Mouse (Mus musculus): ENCODE results near the gene Sh3gl1. TPM values are rescaled to one million over a fixed set of nuclear protein-coding genes. Genes with fewer than 3 reads are reported as not detected.
A peak's percentile ranks its signal among the peaks of the same experiment; 100 is the strongest.
"Not testable (repeated sequence)": the region's sequence is repeated elsewhere in the genome, so short reads cannot be mapped to it uniquely, and the experiment has no call there.

The Sh3gl1 gene
- polyA plus RNA-seq, 1 experiment from 2014 or later, result 171 TPM

DNA sequence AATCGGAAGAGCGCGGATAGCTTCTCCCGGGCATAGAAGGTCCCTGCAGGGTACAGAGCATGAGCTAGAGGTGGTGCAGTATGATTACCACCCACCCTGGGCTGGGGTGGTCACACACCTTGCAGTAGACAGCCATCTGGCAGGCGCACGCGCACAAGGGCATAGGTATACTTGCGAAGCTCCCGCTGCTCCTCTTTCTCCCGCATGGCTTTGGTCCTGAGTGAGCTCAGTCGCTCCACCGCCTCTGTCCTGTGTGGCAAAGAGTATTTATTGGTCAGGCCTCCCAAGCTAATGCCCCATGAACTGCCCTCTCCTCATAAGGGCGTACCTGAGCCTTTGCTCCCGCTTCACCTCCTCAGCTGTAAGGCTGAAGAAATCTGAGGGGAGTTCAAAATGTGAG lies 32.6 kb upstream of the Sh3gl1 start:
- Histone ChIP-seq H3K27me3 (no peaks in the 10 kb centered on the region), H3K4me2 (no peak overlapping the region), H3K36me3 (peaks cover 90% of the 10 kb centered on the region), H3K27ac (no peak overlapping the region), H3K9ac (replicated peaks) (no peak overlapping the region), H3K4me3 (replicated peaks) (no peak overlapping the region), H3K9me3 (no peaks in the 10 kb centered on the region), H3K4me1 (replicated peaks) (peaks cover 8% of the 10 kb centered on the region)
- WGBS, result 95% methylated on average over 14 of the region's 14 CpGs
- no peak for ATAC-seq (ENCODE audit: insufficient number of reproducible peaks, insufficient read depth, low FRiP score, low TSS enrichment, low read depth)

DNA sequence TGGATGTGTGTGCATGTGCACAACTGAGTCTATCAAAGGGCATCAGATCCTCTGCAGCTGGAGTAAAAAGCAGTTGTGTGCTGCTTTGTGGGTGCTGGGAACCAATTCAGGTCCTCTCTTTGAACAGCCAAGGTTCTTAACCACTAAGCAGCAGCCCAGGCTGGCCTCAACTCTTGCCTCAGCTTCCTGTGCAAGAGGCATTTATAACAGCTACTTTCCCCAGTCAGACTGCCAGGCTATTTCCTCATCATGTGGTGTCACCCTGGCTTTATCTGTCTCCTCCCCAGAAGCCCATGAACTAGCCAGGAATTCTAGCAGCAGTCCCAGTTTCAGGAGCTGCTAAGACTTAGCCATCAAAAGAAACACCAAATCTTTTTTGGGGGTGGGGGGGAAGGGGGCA lies 30.0 kb upstream of the Sh3gl1 start:
- no peaks in the 10 kb centered on the region for H3K4me1 ChIP-seq (replicated peaks)
- no peak overlapping the region for H3K4me2 ChIP-seq

DNA sequence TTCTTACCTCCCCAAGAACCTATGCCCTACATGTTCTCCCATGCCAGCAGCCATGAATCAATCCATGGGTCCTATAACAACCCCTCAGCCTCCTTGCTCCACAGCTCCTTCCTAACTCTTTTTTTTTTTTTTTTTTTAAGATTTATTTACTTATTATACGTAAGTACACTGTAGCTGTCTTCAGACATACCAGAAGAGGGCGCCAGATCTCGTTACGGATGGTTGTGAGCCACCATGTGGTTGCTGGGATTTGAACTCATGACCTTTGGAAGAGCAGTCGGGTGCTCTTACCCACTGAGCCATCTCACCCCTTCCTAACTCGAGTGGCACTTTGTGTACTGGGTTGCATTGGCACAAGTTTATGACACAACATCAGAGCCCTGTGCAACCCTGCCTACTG lies 29.3 kb upstream of the Sh3gl1 start:
- not testable (repeated sequence) for H3K4me2 ChIP-seq; ATAC-seq (ENCODE audit: insufficient number of reproducible peaks, insufficient read depth, low FRiP score, low TSS enrichment, low read depth); H3K9ac ChIP-seq (replicated peaks); H3K27ac ChIP-seq; H3K4me1 ChIP-seq (replicated peaks); H3K27me3 ChIP-seq; H3K4me3 ChIP-seq (replicated peaks); H3K9me3 ChIP-seq
- WGBS, result 85% methylated on average over 6 of the region's 6 CpGs
- peaks cover 100% of the 10 kb centered on the region for H3K36me3 ChIP-seq

More for the DNA sequence above, 30.0 kb upstream of the Sh3gl1 start:
- H3K4me3 ChIP-seq (replicated peaks), result no peak overlapping the region
- no peak overlapping the region for H3K27ac ChIP-seq
- ATAC-seq (ENCODE audit: insufficient number of reproducible peaks, insufficient read depth, low FRiP score, low TSS enrichment, low read depth), result no peak
- H3K27me3 ChIP-seq, result no peaks in the 10 kb centered on the region
- H3K36me3 ChIP-seq, result peaks cover 100% of the 10 kb centered on the region
- H3K9ac ChIP-seq (replicated peaks), result no peak overlapping the region
- no peaks in the 10 kb centered on the region for H3K9me3 ChIP-seq

DNA sequence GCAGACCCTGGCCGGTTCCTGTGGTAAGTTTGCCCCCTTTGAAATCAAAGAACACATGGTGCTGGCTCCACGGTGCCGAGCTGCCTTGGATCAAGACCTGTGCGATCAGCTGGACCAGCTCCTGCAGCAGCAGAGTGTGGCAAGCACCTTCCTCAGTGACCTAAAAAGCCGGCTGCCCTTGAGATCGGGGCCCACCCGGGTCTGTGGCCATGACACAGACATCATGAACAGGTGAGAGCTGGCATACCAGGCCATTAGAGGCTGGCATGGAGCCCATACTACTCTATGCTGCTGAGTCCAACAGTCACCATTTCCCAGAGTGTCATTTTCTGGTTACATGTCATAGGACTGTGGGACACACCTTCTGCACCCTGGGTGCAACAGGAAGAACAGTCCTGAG lies 25.6 kb upstream of the Sh3gl1 start:
- Histone ChIP-seq H3K4me2 (no peak overlapping the region), H3K27me3 (no peaks in the 10 kb centered on the region), H3K9me3 (no peaks in the 10 kb centered on the region), H3K4me3 (replicated peaks) (no peak overlapping the region), H3K36me3 (peaks cover 100% of the 10 kb centered on the region), H3K4me1 (replicated peaks) (no peaks in the 10 kb centered on the region), H3K9ac (replicated peaks) (no peak overlapping the region), H3K27ac (no peak overlapping the region)
- ATAC-seq (ENCODE audit: insufficient number of reproducible peaks, insufficient read depth, low FRiP score, low TSS enrichment, low read depth), result no peak
- WGBS, result 95% methylated on average over 7 of the region's 7 CpGs

DNA sequence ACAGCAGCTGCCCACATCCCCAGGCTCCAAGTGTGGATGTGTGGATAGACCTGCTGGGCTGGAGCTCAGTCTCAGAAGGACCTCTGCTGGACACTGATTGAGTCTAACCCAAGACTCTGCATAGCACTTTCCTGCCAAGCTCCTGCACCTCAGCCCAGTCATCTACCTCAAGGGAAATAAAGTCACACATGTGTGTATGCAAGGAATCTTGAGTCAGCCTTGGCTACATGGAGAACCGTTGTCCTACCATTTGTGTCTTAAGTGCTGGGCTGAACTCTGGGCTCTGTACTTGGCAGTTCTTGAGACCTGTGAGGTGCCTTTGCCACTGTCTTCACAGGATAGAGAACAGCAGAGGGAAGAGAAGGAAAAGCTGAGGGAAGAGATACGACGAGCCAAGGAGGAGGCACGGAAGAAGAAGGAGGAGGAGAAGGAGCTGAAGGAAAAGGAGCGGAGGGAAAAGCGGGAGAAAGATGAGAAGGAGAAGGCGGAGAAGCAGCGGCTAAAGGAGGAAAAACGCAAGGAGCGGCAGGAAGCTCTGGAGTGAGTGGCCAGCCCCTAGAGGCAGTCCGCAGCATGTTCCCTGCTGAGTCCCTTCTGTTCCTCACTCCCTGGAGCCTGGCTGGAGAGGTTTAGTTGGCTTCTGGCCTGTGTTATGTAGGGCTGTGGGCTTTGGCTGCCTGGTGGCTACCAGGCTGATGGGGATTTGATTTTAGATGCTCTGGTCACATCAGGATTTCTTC lies 21.1 kb upstream of the Sh3gl1 start:
- ATAC-seq (ENCODE audit: insufficient number of reproducible peaks, insufficient read depth, low FRiP score, low TSS enrichment, low read depth), result no peak
- Histone ChIP-seq H3K27me3 (no peaks in the 10 kb centered on the region), H3K4me1 (replicated peaks) (no peaks in the 10 kb centered on the region), H3K4me2 (no peak overlapping the region), H3K9me3 (no peaks in the 10 kb centered on the region), H3K4me3 (replicated peaks) (no peak overlapping the region), H3K27ac (no peak overlapping the region), H3K9ac (replicated peaks) (no peak overlapping the region), H3K36me3 (peaks cover 89% of the 10 kb centered on the region)
- 88% methylated on average over 11 of the region's 11 CpGs for WGBS

DNA sequence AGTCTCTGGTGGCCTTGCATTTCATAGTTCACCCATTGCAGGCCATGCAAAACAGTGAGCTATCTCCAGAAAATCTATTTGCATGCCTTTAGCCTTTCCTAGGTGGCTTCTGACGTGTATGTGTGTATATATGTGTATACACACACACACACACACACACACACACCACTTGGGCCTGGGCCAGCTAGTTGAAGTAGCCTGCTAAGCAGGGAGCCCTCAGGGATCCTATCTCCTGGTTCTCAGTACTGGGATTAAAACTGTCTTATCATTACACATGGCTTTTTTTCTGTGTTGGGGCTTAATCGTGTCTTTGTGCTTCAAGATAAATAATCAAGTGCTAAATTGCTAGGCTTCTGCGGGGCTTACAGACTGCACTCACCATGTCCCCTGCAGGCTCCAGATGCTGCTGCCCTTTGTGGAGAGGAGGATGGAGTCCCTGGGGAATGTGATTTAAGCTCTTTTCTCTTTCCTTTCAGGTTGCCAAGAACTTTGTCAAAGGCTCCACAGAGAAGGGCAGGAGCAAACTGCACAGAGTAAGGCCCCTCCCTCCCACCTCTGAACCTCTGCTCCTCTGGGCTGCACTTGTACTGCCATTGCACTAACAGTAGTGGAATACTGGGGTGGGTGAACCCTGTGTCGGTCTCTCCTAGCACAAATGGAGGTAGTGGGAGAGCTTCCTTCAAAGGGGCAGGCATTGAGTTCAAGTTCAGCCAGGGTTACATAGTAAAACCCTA lies 19.7 kb upstream of the Sh3gl1 start:
- Histone ChIP-seq H3K4me1 (replicated peaks) (no peaks in the 10 kb centered on the region), H3K27me3 (no peaks in the 10 kb centered on the region), H3K9me3 (no peaks in the 10 kb centered on the region), H3K9ac (replicated peaks) (no peak overlapping the region), H3K36me3 (peaks cover 89% of the 10 kb centered on the region), H3K4me2 (no peak overlapping the region), H3K4me3 (replicated peaks) (no peak overlapping the region), H3K27ac (0 out of 2 replicates have a peak overlapping the region, but pooled peaks have one; percentile 9)
- no peak for ATAC-seq (ENCODE audit: insufficient number of reproducible peaks, insufficient read depth, low FRiP score, low TSS enrichment, low read depth)
- 85% methylated on average over 4 of the region's 4 CpGs for WGBS

DNA sequence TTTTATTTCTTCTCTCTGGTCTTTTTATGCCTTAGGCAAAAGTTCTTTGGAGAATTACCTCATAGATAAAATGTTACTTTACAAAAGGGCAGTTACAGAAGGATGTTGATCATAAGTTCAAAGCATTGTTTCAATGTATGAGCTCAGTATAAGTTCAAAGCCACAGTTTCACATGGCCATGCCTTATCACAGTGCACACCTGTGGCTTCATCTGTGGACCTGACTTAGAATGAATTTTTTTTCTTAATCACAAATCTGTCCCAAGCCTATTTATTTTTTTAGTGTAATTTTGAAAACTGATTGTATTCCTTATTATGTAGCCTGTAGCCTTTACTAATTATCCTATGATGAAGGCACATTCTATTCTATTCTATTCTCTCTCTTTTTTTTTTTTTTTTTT lies 18.5 kb upstream of the Sh3gl1 start:
- H3K27ac ChIP-seq, result no peak overlapping the region
- H3K36me3 ChIP-seq, result peaks cover 88% of the 10 kb centered on the region
- H3K9me3 ChIP-seq, result no peaks in the 10 kb centered on the region
- H3K27me3 ChIP-seq, result no peaks in the 10 kb centered on the region
- H3K4me3 ChIP-seq (replicated peaks), result no peak overlapping the region
- H3K4me1 ChIP-seq (replicated peaks), result no peaks in the 10 kb centered on the region
- no peak for ATAC-seq (ENCODE audit: insufficient number of reproducible peaks, insufficient read depth, low FRiP score, low TSS enrichment, low read depth)
- H3K9ac ChIP-seq (replicated peaks), result no peak overlapping the region
- H3K4me2 ChIP-seq, result no peak overlapping the region

DNA sequence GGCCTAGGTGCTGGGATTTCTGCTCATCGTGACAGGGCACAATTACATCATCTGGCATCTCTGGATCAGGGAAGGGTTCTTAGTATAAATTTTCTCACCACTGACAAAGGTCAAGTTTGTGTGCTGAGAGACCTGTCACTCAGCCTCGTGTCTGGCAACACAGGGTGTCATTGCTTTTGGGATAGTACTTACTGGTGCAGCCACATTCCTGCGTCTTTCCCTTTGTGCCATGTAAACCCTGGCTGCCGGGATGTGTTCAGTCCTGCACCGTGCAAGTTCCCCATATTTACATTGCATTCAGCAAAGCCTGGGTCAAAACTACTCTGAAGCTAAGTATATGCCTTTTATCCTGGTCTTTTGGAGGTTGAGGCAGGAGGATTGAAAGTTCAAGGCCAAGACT lies 14.9 kb upstream of the Sh3gl1 start:
- Histone ChIP-seq H3K4me2 (no peak overlapping the region), H3K27me3 (no peaks in the 10 kb centered on the region), H3K4me3 (replicated peaks) (no peak overlapping the region), H3K9me3 (no peaks in the 10 kb centered on the region), H3K36me3 (peaks cover 88% of the 10 kb centered on the region), H3K4me1 (replicated peaks) (no peaks in the 10 kb centered on the region), H3K9ac (replicated peaks) (no peak overlapping the region), H3K27ac (no peak overlapping the region)
- ATAC-seq (ENCODE audit: insufficient number of reproducible peaks, insufficient read depth, low FRiP score, low TSS enrichment, low read depth), result no peak
- WGBS, result 88% methylated on average over 5 of the region's 5 CpGs

DNA sequence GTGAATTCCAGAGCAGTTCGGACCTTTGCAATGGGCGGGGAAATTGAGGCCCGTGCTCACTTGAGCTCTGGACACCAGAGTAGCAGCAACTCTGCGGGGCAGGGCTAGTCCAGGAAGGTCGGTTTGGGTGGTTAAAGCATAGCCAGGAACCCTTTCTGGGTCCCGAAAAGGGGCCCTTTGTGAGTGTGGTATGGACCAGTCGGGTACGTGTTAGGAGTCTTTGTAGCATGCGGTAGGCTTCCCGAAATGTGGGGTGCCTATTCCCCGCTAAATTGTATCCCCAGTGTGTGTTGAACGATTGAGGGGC lies 4.4 kb upstream of the Sh3gl1 start:
- no peaks in the 10 kb centered on the region for H3K9me3 ChIP-seq
- H3K4me1 ChIP-seq (replicated peaks), result peaks cover 18% of the 10 kb centered on the region
- whole genome bisulfite sequencing, result 2% methylated on average over 12 of the region's 12 CpGs
- H3K9ac ChIP-seq (replicated peaks), result peak overlapping the region; percentile 92
- H3K36me3 ChIP-seq, result peaks cover 26% of the 10 kb centered on the region
- no peaks in the 10 kb centered on the region for H3K27me3 ChIP-seq
- ATAC-seq (ENCODE audit: insufficient number of reproducible peaks, insufficient read depth, low FRiP score, low TSS enrichment, low read depth), result no peak
- peak overlapping the region; percentile 84 for H3K27ac ChIP-seq
- H3K4me3 ChIP-seq (replicated peaks), result peak overlapping the region; percentile 84
- peak overlapping the region; percentile 84 for H3K4me2 ChIP-seq

DNA sequence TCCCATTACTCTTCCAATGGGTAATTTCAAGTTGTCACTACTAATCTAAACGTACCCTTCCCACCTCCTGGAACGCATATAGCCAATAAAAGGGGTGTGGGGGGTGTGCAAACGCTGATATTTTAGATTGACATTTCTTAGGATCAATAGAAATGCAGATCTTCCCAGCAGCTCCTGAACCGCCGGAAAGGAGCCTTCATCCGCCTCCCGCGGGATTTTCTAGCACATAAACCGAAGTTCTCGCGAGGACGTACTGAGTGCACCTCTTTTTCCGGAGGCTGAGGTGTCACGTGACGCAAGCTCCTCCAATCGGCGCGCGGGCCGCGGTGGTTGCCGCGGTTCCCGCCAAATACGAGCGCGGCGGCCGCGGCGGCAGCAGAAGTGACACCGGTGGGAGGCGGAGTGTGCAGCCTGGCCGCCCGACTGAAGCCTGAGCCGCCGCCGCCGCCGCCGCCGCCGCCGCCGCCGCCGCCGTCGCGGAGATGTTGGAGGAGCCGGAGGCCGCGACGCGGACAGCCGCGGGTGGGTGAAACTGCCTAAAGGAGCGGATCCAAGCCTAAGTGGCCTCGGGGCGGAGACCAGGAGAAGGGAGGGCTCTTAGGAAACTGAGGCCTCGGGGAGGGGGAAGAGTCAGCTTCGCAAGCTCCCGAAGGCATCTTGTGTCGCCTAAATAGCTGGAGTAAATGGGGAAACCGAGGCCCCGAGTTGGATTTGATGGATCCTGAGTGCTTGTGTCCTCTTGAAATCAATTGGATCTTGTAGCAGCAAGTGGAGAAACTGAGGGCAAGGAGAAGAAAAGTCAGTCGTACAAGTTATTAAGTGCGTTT lies 3.8 kb upstream of the Sh3gl1 start, which contains the start of gene Chaf1a:
TSS of gene Chaf1a (plus strand) at position 410 of the 827 bp plus-strand sequence.
- Histone ChIP-seq H3K4me2 (peak within 1 kb of the TSS; percentile 84), H3K4me1 (replicated peaks) (peaks cover 21% of the 10 kb centered on the region), H3K36me3 (peaks cover 20% of the 10 kb centered on the region), H3K27me3 (no peaks in the 10 kb centered on the region), H3K9ac (replicated peaks) (peak within 1 kb of the TSS; percentile 92), H3K4me3 (replicated peaks) (peak within 1 kb of the TSS; percentile 84), H3K9me3 (no peaks in the 10 kb centered on the region), H3K27ac (peak within 1 kb of the TSS; percentile 84)
- under 1% methylated on average over 63 of the region's 68 CpGs for WGBS
- peak; percentile 84 for ATAC-seq (ENCODE audit: insufficient number of reproducible peaks, insufficient read depth, low FRiP score, low TSS enrichment, low read depth)

DNA sequence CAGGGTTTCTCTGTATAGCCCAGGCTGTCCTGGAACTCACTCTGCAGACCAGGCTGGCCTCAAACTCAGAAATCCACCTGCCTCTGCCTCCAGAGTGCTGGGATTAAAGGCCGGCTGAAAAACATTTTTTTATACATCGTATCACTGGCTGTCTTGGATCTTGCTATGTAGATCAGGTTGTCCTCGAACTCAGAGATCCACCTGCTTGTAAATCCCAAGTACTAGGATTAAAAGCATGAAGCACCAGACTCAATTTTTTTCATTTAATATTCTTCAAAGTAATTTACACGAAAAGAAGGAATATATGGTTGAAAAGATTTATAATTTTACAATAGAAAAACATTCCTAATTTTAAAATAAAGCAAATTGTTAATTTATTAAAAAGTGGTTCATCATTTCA lies 2.9 kb upstream of the Sh3gl1 start:
- H3K4me2 ChIP-seq, result peak overlapping the region; percentile 84; the same call in 1 of the 2 replicates
- no peaks in the 10 kb centered on the region for H3K27me3 ChIP-seq
- H3K4me3 ChIP-seq (replicated peaks), result no peak overlapping the region
- WGBS, result 77% methylated on average over 4 of the region's 4 CpGs
- no peak for ATAC-seq (ENCODE audit: insufficient number of reproducible peaks, insufficient read depth, low FRiP score, low TSS enrichment, low read depth)
- H3K36me3 ChIP-seq, result peaks cover 16% of the 10 kb centered on the region
- no peaks in the 10 kb centered on the region for H3K9me3 ChIP-seq
- peaks cover 29% of the 10 kb centered on the region for H3K4me1 ChIP-seq (replicated peaks)
- no peak overlapping the region for H3K9ac ChIP-seq (replicated peaks)
- no peak overlapping the region for H3K27ac ChIP-seq
